Mouse (Mus musculus) urinary bladder, postnatal 10 days (tissue): ENCODE measurements around the gene Sae1.
"Not testable (repeated sequence)": the region's sequence is repeated elsewhere in the genome, so short reads cannot be mapped to it uniquely, and the experiment has no call there.

Experiments used
- DNase-seq: peaks from one replicate; pipeline ENCODE4 v3.0.0; 2022; ENCODE audit warnings: low spot score

Gene Sae1

DNA sequence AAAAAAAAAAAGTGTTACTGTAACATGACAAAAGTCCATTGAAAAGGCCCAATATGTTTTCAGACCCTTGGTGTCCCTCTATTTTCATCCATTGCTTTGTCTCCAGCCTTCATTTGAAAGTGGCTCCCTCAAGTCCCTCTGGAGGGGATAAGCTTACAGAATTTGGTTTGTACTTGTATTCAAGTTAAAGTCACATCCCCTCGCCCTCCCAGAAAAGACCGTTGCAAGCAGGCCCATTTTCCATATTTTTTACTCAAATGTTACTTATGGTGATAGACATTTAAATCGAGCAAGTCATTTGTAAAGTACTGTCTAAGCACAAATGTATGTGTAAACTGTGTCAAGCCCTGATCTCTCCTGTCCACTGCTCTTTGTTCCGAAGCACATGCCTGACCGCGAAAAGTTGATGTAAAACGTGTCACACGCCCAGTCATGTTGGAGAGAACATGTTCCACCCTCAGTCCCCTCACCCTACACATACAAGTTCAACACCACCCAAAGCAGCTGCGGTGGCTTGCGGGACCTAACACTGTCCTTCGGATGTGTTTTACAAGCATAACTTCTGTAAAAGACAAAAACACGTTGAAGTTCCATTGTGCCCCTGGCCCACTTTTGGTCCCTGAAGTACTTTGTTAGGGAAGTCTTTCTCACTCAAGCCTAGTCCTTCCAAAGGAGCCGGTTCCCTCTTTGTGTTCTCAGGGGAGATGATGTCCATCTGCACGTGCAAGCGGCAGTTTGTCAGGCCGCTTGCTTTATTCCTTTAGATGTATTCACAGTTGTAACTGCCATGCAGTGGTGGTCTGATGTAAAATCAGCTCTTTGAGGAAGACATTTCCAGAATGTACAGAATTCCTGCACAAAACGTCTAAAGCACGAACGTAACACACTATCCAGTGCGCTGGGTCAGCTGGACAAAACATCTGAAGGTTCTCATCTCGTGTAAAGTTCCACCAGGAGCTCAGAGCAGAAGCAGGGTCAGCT lies 15.7 kb upstream of the Sae1 start:
- DNase-seq: no peak

DNA sequence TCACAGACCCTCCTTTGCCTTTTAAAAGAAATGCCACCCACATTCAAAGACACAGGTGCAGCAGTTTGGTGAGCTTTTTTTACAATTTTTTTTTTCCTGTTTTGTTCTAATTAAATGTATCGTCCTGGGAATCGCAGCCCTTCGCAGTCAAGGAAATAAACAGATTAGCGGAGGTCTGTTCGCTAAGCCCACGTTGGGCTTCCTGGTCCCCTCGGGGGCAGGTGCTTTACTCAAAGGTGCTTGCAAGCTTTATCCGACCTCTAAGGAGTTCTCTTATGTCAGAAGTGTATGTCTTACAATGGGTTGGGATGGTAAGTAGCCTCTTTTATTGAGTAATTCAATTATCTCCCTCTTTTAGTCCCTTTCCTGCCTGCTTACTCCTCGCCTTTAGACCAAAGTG lies 14.8 kb upstream of the Sae1 start:
- no peak for DNase-seq

DNA sequence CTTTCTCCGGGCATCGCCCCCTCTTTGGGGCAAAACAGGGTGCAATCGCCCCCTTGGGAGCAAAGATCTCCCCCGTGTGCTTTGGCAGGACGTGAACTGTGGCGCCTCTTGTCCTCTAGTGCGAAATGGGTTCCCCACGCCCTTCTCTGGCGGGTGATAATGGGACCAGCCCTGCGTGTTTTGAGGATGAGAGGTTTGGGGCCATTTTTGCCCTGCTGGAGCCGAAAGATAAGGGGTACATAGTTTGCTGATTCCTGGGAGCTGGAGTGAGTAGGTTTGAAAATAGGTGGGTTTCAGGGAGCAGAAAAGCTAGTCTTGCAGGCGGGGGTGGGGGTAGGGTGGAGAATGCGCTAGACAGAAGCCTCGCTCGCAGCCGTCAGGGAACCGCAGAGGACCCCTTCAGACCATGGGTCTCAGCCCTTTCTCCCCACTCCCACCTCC lies 14.4 kb upstream of the Sae1 start:
- no peak for DNase-seq

GRCm38 (mm10) chr7:16400689-16401611 lies 13.3 kb upstream of the Sae1 start, which contains the start of gene Zc3h4:
Gene Zc3h4, plus strand, starts transcription at chr7:16400910.
- DNase-seq: peak; percentile 72

DNA sequence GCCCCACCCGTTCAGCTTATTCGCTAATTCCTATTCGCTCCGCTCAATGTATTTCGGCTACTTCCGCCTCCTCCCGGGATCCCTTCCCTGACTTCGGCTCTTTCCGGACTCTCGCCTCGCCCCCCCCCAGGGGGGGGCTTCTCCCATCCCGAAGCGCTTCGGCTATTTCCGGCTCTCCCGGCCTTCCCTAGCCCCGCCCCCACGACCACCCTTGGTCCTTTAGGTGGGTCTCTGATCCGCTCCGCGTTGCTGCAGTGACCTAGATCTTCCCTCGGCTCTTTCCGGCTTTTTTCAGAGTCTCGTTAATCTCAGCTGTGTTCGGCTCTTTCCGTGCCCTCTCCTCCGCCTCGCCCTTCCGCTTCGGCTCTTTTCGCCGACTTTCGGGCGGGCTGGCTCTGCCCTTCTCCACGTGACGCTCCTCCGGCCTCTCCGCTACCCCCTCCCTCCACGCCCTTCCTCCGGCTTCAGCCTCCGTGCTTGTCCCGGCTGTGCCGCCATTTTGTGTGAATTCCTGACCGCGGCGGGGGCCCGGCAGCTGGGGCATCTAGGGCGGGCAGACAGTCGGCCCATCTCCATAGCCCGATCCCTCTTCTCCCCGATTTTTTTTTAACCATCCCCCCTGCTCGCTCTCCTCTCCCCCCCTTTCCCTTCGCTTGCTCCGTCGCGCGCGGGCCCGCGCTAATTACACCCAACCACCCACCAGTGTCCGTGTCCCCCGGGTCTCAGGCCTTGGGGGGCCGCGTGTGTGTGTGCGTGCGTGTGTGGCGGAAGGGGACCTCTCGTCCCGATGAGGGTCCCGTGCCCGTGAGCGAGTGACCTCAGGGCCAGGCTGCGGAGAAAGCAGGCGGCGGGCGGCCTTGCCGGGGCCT lies 12.4 kb upstream of the Sae1 start:
- peak; percentile 96 for DNase-seq

- peak; percentile 62 for DNase-seq
Observed at GRCm38 (mm10) chr7:16399098-16399819, 11.7 kb upstream of the Sae1 start.

DNA sequence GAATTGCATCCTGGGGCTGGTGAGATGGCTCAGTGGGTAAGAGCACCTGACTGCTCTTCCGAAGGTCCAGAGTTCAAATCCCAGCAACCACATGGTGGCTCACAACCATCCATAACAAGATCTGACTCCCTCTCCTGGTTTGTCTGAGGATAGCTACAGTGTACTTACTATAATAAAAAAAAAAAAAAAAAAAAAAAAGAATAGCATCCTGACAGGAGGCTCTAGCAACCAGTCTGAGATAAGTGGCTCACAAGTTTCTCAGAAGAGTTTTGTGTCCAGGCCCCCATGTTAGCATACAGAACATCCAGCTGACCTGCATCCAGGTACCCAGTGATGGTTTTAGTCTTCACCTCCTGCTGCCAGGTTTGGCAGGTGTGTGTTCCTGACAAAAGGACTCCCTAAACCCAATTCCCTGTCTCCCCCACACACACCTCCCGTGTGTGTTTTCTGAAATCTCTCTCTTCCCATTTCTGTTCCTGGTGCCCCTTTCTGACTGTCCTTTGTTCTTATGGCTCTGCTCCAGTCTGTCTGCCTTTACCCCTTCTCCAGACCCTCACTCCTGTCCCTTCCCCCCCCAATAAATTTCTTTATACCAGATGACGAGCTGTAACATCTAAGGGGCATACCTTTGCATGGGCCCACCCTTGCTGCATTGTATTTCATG lies 10.9 kb upstream of the Sae1 start:
- no peak for DNase-seq

DNA sequence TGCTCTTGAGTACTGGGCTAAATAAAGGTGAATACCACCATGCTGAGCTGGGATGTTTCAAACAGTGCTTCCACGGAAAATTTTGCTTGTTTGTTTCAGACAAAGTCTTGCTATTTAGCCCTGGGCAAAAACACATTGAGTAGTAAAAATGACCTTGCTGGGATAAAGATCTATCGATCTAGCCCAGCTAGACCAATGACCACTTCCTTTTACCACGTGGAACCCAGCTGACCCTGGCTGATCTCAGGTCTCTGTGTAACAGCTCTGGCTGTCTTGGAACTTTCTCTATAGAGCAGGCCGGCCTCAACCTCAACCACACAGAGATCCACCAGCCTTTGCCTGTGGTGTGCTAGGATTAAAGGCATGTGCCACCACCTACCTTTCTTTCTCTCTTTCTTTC lies 9.9 kb upstream of the Sae1 start:
- no peak for DNase-seq

- no peak for DNase-seq
Observed at GRCm38 (mm10) chr7:16395944-16396343, 8.3 kb upstream of the Sae1 start.

GRCm38 (mm10) chr7:16392923-16393322 lies 5.3 kb upstream of the Sae1 start:
- no peak for DNase-seq

DNA sequence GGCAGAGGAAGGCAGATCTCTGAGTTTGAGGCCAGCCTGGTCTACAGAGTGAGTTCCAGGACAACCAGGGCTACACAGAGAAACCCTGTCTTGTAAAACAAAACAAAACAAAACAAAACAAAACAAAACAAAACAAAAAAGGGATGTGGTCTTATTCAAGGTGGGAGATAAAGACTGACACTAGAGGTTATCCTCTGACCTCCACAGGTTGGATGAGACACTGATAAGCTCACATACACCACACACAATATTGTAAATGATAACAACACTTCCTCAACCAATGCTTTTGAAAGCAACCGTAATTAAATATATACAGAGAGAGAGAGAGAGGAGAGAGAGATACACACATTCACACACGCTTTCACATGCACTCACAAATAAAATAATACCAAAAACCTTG lies 2.3 kb upstream of the Sae1 start:
- DNase-seq: not testable (repeated sequence)

DNA sequence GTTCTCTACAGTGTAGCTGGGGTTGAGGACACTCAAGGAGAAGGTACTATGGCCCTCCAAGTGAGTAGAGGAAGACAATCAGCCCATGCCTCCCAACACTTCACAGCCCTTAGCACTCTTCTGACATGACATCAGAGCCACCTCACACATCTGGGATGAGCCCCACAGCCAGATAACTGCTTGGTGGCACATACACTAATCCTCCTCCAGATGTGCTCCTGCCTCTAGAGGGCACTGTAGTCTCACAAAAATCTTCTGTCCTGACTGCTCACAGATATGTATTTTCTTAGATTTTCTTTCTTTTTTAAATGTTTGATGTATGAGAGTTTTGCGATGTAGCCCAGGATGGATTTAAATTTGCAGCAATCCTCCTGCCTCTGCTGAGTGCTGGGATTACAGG lies 11.1 kb downstream of the Sae1 start:
- DNase-seq: no peak

DNA sequence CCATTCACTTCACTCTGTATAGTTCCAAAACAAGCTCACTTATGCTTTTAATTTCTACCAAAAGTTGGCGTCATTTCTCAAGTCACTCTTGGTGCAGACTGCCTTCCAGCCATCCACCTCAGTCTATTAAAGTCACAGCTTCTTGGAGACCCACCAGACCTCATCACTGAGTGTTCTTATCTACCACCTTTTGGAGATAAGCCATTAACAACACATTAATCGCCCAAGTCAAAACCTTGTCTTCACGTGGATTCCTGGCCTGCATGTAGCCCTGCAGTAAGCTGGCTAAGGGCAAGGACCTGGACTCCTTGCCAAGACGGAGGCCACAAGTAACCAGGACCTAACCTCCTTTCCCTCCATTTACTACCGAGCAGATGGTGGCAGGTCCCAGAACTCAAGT lies 12.6 kb downstream of the Sae1 start:
- DNase-seq: no peak

DNA sequence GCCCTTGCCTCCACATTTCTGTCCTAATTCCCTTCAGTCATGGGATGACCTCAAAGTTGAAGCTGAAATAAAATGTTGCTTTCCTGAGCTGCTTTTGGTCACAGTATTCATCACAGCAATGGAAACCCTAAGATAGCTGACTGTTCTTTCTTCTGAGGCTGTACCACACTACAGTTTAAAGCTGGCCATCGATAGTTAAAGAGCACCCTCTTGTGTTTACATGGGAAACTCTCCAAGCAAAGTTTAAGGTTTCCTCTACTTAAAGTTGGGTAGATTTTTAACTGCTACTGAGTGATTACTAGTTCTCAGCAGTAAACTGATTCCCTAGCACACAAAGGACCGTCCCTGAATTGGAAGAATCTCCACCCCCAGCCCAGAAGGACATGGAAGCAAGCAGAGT lies 13.9 kb downstream of the Sae1 start:
- DNase-seq: no peak

- DNase-seq: no peak
Observed at GRCm38 (mm10) chr7:16370596-16370995, 17.0 kb downstream of the Sae1 start.

- no peak for DNase-seq
Observed at GRCm38 (mm10) chr7:16368835-16369234, 18.8 kb downstream of the Sae1 start.

DNA sequence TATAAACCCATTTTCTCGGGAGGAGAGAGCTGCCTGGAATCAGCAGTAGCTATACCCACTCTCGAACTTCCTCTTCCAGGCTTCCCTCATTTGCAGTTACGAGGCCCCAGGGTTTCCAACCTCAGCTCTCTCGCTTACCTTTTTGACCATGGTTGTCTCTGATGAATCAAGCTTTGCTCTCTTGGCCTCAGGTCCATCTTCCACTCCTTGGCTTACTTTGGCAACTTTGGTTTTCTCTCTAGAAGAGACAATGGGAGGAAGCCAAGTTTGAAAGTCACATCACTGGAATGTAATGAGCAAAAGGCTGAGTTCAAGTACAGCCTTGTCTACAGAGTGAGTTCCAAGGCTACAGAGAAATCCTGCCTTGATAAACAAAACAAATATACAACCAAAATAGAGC lies 20.9 kb downstream of the Sae1 start:
- no peak for DNase-seq

DNA sequence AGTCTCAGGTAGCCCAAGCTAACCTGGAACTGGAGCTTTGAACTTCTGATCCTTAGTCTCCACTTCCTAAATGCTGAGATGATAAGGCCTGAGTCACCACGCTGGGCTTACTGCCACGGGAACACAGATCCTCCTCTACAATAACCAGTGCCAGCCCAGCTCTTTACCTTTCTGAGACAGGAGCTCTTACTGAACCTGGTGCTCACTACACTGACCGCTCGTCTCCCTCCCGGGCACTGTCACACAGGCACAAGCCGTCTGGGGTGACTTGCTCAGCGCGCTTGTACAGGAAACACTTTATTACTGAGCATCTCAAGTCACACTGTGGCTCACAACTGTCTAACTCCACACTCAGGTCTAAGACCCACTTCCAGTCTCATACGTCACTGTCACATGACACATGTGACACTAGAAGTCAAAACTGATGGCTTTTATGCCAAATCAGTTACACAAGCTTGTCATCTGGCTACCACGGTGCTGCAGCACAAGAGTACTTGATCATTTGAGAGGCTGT lies 21.4 kb downstream of the Sae1 start:
- no peak for DNase-seq

DNA sequence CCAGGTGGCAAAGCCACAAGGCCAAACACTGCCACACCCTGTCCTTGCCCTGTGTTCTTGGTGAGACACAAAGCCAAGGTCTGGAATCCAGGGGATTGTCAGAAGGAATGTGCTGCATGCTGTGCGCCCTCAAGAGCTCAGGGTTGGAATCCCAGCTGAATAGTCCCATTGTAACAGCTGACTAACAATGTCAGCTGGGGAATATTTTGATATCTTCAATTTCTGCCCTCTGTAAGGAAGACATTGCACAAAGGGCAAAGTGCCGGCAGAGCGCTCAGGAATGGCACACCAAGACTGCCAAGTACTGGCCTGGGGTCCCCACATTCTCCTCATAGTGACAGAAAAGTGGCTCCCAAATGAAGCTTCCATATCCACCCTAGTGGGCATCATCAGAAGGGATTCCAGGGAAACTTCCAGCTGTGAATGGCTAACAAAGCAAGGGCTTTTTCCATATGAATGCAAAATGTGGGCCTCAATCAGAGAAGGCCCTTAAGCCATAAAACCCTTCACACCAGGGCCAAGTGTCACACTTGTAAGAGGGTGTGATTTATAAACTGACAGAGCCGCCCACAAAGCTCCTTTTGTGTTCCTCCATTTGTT lies 22.6 kb downstream of the Sae1 start:
- DNase-seq: no peak

DNA sequence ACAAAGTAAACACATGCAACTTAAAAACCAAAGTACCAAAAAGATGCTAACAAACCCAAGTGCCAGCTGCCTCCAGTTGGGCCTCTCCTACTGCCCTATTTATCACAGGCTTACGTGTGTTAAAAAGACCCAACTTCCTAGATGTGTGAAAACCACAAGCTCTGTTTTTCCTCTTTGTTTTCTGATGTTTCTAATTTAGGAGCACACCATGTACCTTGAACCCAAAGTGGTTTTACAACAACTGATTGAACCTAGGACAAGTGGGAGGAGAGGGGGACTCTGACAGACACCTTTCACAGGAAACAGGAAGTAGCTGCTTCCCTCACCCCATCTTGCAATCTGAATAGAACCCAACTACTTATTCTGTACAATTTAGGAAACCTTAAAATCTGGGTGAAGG lies 23.3 kb downstream of the Sae1 start:
- DNase-seq: no peak
